Mouse (Mus musculus) thymus, adult 2 months (tissue): ENCODE results near the gene Gzmm.

ENCODE experiments used
- CTCF ChIP-seq: fragments of 200-500 bp; IDR thresholded peaks from 2 replicates; pipeline ENCODE4 v1.5.1; 2012; ENCODE audit warnings: mild to moderate bottlenecking, control low read depth, low read length, moderate library complexity, borderline replicate concordance; ENCODE audit not compliant: control insufficient read depth, poor library complexity, insufficient read depth; ENCODE audit errors: extremely low read depth
- POLR2A ChIP-seq: fragments of 200-500 bp; IDR thresholded peaks from 2 replicates; pipeline ENCODE4 v1.6.1; 2012; ENCODE audit warnings: mild to moderate bottlenecking, low read length, control low read depth, moderate library complexity; ENCODE audit not compliant: control insufficient read depth, poor library complexity, insufficient read depth; ENCODE audit errors: extremely low read depth

- TF ChIP-seq CTCF (no peak), POLR2A (no peak)
Measured at GRCm38 (mm10) chr10:79714996-79715395, 26.2 kb downstream of the Gzmm start.
